Mouse (Mus musculus) spleen, embryonic (tissue): ENCODE data around the gene Pparg.

Experiments used
- CTCF ChIA-PET: fragments of 350-600 bp; sonication (Branson Sonifier 250); formaldehyde crosslinking; loops from one replicate; lab custom pipeline; 2022; lab: Charles Lee

Gene Pparg

DNA sequence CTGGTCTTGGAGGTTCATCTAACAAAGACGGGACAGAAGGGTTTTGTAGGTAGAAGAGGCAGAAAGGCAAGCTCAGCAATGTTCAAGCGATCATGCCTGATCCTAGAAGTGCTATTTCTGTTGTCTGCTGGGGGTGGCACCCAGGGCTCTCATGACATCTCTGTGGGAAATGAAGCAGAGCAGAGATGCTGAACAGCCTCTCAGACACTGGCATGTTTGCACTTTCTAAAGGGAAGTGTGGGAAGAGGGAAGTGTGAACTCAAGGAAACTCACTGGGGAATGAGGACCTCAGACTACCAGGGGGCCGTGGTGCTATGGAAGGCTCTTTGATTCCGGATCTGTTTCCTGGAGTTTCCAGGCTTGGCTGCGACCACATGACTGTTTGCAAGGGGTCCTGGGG, 144.2 kb downstream of the Pparg start:
- CTCF ChIA-PET: no interaction called here

- CTCF ChIA-PET: interaction anchor here (0.6 kb wide), 1 partner anchor 628 kb away, joined by 3 read pairs; no protein-coding TSS in a partner anchor
These were observed 145.7 kb downstream of the Pparg start for GRCm38 (mm10) chr6:115506425-115506824.

DNA sequence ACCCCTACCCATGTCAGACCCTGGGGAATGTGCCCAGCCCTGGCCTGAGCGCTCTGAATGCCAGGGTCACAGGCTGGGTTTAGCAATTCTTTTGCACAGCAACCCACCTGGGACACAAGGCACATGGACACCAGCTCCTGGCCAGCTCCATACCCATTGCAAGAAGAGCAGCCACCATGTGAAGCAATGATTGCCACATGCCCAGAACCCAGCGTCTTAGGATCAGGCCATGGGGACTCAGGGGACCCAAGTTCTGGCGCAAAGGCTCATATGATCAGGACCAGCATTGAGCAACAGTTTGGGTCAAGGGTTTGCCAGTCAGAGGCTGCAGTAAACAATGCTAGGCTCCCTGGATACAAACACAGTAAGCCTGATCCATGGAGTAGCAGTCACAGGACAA, 150.7 kb downstream of the Pparg start:
- CTCF ChIA-PET: no interaction called here

DNA sequence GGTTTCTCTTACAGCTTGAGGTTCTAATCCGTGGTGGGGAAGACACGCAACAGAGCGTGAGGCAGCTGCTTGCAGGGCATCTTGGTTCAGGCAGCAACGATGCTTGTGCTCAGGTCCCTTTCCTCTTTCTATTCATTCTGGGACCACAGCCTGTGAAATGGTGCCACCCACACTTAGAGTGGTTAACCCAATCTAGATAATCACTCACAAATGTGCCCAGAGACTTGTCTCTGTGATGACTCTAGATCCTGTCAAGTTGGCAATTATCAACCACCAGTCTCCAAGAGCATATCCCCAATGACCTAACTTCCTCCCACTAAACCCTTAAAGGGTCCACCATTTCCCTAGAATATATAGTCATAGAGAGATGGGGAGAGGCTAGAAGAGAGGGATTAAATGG, 152.5 kb downstream of the Pparg start:
- CTCF ChIA-PET: no interaction called here

DNA sequence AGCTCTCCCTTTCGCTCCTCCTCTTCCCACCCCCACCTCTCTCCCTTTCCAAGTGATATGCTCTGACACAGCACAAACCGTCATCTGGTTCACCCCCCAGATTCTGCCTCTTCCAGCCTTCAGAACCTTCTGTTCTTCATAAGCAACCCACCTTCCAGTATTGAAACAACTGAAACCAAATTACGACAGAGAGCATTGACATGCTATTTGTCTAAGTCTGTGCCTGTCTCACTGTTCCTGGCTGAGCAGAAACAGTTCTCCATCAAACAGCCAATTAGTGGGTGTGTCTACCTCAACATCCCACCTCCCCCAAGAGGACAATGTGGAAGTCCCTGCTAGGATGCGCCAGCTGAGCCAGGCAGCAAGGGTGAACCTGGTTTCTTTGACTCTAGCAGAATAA, 157.2 kb downstream of the Pparg start:
- CTCF ChIA-PET: interaction anchor here (0.6 kb wide), 1 partner anchor 18 kb away, joined by 4 read pairs; no protein-coding TSS in a partner anchor

DNA sequence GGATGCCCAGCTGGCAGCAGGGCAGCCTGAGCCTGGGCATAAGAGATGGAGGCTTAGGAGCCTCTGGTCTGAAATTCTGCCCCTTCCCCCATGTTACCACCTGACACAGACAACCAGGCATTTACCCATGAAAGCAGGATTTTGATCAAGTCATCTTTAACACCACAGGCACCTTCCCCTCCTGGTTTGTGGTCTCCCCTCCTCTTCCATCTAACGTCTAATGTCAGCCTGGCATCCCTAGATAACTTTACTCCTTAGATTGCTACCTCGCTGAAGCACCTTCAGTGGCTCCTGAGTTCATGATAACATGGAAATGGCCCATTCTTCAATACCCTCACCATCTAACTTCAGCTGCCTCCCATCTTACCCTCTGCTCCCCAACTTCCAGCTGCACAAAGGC, 157.6 kb downstream of the Pparg start:
- CTCF ChIA-PET: no interaction called here

DNA sequence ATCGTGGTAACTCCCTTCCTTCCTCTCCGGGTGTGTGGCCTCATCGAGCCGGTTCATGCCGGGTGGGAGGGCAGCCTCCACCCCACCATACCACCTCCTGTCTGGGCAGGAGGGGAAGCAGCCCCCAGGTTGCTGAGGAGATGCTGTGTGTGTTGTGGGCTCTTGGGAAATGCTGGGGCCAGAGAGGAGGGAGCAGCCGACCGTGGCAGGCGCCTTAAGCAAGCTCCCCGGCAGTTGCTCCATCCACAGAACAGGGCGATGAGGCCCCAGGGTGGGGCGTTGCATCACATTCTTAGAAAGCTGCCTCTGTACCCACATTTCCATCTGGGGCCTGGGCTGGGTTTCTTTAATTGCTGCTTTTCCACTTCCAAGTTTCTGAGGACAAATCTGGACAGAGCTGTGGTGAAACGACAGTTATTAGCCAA, 158.5 kb downstream of the Pparg start:
- CTCF ChIA-PET: no interaction called here

GRCm38 (mm10) chr6:115521923-115522322, 161.2 kb downstream of the Pparg start:
- CTCF ChIA-PET: no interaction called here

- CTCF ChIA-PET: no interaction called here
These were observed 162.0 kb downstream of the Pparg start for GRCm38 (mm10) chr6:115522691-115523146.

GRCm38 (mm10) chr6:115523201-115523600, 162.4 kb downstream of the Pparg start:
- CTCF ChIA-PET: no interaction called here

DNA sequence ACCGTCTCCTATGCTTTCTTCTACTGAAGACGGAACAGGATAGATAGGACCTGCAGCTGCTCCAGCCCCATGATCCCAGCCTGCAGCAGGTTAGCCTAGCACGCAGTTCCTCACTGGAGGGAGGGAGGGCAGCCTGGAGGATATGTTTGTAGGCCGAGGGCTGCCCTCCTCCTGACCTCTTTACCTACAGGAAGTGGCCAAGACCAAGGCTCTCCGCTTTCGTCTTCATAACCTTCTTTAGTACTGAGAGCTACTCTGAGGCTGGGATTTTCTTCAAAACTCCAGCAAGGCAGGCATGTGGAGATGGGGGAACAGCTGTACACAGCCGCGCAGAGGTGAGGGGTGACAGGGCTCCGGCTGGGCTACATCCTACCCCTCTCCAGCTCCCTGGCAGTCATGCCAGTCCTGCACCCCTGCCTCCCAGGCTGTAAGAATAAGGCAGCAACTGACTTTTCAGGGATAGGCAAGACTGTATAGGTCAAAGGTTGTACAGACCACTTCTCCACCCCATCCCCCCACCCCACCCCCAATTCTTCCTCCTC, 163.8 kb downstream of the Pparg start:
- CTCF ChIA-PET: no interaction called here

DNA sequence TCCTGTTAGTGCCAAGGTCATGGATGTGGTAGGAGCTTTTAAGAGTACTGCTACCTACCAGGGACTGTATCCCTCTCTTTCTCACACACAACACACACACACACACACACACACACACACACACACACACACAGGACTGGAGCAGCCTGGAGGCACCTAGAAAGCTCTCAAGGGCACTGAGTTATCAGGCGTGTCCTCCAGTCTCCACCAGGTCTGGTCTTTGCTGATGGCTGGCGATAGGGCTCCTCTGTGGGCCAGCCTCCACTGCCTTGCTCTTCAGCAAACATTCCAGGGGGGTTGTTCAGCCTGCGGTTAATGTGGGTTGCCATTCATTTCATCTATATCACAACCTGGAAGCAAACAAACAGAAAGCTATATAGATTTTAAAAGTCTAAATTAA, 166.7 kb downstream of the Pparg start:
- CTCF ChIA-PET: no interaction called here

DNA sequence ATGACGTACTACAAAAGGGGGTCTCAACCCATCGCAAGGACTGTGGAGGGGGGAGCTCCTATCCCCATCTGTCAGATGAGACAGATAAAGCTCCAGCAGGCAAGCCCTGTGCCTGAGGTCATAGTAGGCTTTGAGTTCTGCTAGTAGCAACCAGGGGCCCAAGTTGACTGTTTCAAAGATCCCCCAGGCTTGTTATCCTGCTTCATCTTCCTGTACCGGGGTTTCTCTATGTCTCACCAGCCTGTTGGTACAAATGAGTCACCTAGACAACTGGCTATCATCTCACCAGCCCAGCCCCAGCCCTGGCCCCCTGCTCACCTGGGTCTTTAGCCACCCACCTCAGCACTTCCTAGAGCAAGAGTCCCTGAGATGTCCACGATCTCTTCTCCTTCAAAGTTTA, 167.6 kb downstream of the Pparg start:
- CTCF ChIA-PET: no interaction called here

GRCm38 (mm10) chr6:115534617-115535016, 173.9 kb downstream of the Pparg start:
- CTCF ChIA-PET: no interaction called here

GRCm38 (mm10) chr6:115536169-115536568, 175.4 kb downstream of the Pparg start:
- CTCF ChIA-PET: interaction anchor here (0.7 kb wide), 1 partner anchor 19 kb away, joined by 4 read pairs; no protein-coding TSS in a partner anchor

- CTCF ChIA-PET: interaction anchor here (0.6 to 0.8 kb wide), 2 partner anchors 16 to 171 kb away, joined by 6 to 7 read pairs; no protein-coding TSS in a partner anchor
These were observed 178.1 kb downstream of the Pparg start for GRCm38 (mm10) chr6:115538645-115539429.
